Comparison of ENCODE assay signal across 8 mouse cellular contexts in the genomic region with DNA sequence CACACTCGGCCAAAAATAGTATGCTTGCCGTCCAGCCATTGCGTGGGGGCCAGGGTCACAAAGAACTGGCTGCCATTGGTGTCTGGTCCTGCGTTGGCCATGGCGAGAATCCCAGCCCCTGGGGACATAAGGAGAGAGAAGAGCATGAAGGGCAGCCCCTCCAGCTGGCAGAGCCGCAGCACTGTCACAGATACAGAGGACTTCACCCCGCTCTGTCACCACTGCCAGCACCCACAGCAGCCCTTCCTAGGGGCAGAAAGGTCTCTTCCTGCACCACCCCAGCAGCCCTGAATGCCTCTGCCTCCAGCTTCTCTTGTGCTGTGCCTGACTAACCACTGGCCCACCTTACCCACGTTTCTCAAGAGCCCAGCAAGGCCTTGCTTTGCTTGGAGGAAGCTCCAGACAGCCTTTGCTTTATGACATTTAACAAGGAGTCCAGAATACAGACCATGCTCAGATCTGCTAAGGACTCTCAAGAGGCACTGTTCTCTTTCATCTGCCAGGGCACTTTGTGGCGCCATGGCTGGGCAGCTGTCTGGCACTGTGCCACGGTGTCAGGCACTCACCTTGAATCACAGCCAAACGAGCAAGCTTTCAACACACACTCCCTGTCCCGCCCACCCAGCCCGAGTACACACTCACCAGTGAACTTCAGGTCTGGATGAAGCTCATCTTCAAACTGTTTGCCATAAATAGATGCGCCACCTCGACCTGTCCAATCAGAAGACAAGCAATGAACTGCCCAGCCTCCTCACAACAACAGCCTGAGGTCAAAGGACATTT. TPM values are rescaled to one million over a fixed set of nuclear protein-coding genes. Genes with fewer than 3 reads are reported as not detected.
A peak's percentile ranks its signal among the peaks of the same experiment; 100 is the strongest.
DNase-seq lines count a peak whose midpoint lies in the region; ATAC-seq lines count a peak whose summit lies in the region.

No protein-coding gene starts in this region.

- DNase-seq in adrenal gland, adult 8-10 months, result peak; percentile 88
- DNase-seq in left cerebral cortex, adult 18-20 months (ENCODE audit: low spot score in 2 of 2), result no peak
- no peak for DNase-seq in layer of hippocampus, postnatal 36 days

- no peak overlapping the region for H3K4me3 ChIP-seq in hindbrain, embryonic 15.5 days
- no peak overlapping the region for H3K4me3 ChIP-seq in hindbrain, embryonic 12.5 days
- no peak overlapping the region for H3K4me3 ChIP-seq in heart, embryonic 14.5 days (ENCODE audit: control insufficient read depth in 1 of 2, insufficient read depth in 1 of 2, low read depth in 1 of 2, low read length in 2 of 2)
- H3K4me3 ChIP-seq in liver, embryonic 16.5 days (ENCODE audit: low read depth, low read length), result no peak overlapping the region

- H3K4me1 ChIP-seq in hindbrain, embryonic 15.5 days (replicated peaks), result peaks cover 9% of the 10 kb centered on the region
- 0 out of 2 replicates have a peak, but pooled peaks cover 6% of the 10 kb centered on the region for H3K4me1 ChIP-seq in hindbrain, embryonic 12.5 days
- peaks cover 74 to 93% of the 10 kb centered on the region in 2 experiments for H3K4me1 ChIP-seq in heart, embryonic 14.5 days (ENCODE audit: control insufficient read depth in 2 of 2, insufficient read depth in 2 of 2, low read length in 2 of 2)
- H3K4me1 ChIP-seq in liver, embryonic 16.5 days (ENCODE audit: control insufficient read depth, low read depth, low read length), result peaks cover 5% of the 10 kb centered on the region

- 71% methylated on average over 15 of the region's 15 CpGs for WGBS in hindbrain, embryonic 15.5 days
- 87% methylated on average over 15 of the region's 15 CpGs for WGBS in hindbrain, embryonic 12.5 days
- 35% methylated on average over 15 of the region's 15 CpGs for WGBS in heart, embryonic 14.5 days
- 78% methylated on average over 15 of the region's 15 CpGs for WGBS in liver, embryonic 16.5 days (ENCODE audit: insufficient replicate concordance)

- no peak for ATAC-seq in hindbrain, embryonic 15.5 days (ENCODE audit: low FRiP score, low read depth)
- no peak for ATAC-seq in hindbrain, embryonic 12.5 days (ENCODE audit: low FRiP score)
- peak; percentile 42 for ATAC-seq in heart, embryonic 14.5 days (ENCODE audit: insufficient number of reproducible peaks, insufficient read depth, low FRiP score, low read depth)
- peak; percentile 78 for ATAC-seq in liver, embryonic 16.5 days (ENCODE audit: low read depth)
- ATAC-seq in activated CD4-positive, CD25-positive, alpha-beta regulatory T cell, adult 4 months, result no peak

- no peaks in the 10 kb centered on the region for H3K9me3 ChIP-seq in hindbrain, embryonic 15.5 days
- no peaks in the 10 kb centered on the region for H3K9me3 ChIP-seq in hindbrain, embryonic 12.5 days (replicated peaks)
- H3K9me3 ChIP-seq in heart, embryonic 14.5 days (ENCODE audit: control insufficient read depth, low read length), result no peaks in the 10 kb centered on the region
- no peaks in the 10 kb centered on the region for H3K9me3 ChIP-seq in liver, embryonic 16.5 days (replicated peaks; ENCODE audit: control insufficient read depth, low read length)

- peaks cover 6% of the 10 kb centered on the region; the same call in 1 of the 2 replicates for H3K36me3 ChIP-seq in hindbrain, embryonic 15.5 days
- H3K36me3 ChIP-seq in hindbrain, embryonic 12.5 days, result peaks cover 61% of the 10 kb centered on the region
- peaks cover 36% of the 10 kb centered on the region for H3K36me3 ChIP-seq in heart, embryonic 14.5 days (ENCODE audit: control insufficient read depth, insufficient read depth, low read length)
- H3K36me3 ChIP-seq in liver, embryonic 16.5 days (ENCODE audit: control insufficient read depth, insufficient read depth), result peaks cover 24% of the 10 kb centered on the region

- H3K27me3 ChIP-seq in hindbrain, embryonic 15.5 days, result no peaks in the 10 kb centered on the region
- H3K27me3 ChIP-seq in hindbrain, embryonic 12.5 days, result no peaks in the 10 kb centered on the region
- H3K27me3 ChIP-seq in heart, embryonic 14.5 days (ENCODE audit: control insufficient read depth, insufficient read depth, low read length), result no peaks in the 10 kb centered on the region
- H3K27me3 ChIP-seq in liver, embryonic 16.5 days (ENCODE audit: control insufficient read depth, insufficient read depth, low read depth, low read length), result no peaks in the 10 kb centered on the region

- peak overlapping the region; percentile 40; the same call in 1 of the 2 replicates for H3K27ac ChIP-seq in hindbrain, embryonic 15.5 days (replicated peaks)
- H3K27ac ChIP-seq in hindbrain, embryonic 12.5 days, result no peak overlapping the region
- peak overlapping the region; percentile 91 to 92 for H3K27ac ChIP-seq in heart, embryonic 14.5 days (replicated peaks in 1 of 2; ENCODE audit: control insufficient read depth in 1 of 2, insufficient read depth in 1 of 2, low read depth in 2 of 2, low read length in 2 of 2)
- H3K27ac ChIP-seq in liver, embryonic 16.5 days (ENCODE audit: low read length), result peak overlapping the region; percentile 59; the same call in 1 of the 2 replicates

- no peak overlapping the region for H3K9ac ChIP-seq in hindbrain, embryonic 15.5 days
- H3K9ac ChIP-seq in hindbrain, embryonic 12.5 days, result no peak overlapping the region
- peak overlapping the region; percentile 61; the same call in 1 of the 2 replicates for H3K9ac ChIP-seq in heart, embryonic 14.5 days (ENCODE audit: low read length)
- no peak overlapping the region for H3K9ac ChIP-seq in liver, embryonic 16.5 days (ENCODE audit: low read depth, low read length)

- H3K4me2 ChIP-seq in hindbrain, embryonic 15.5 days, result no peak overlapping the region
- no peak overlapping the region for H3K4me2 ChIP-seq in hindbrain, embryonic 12.5 days (replicated peaks)
- H3K4me2 ChIP-seq in heart, embryonic 14.5 days (ENCODE audit: low read length), result peak overlapping the region; percentile 26
- no peak overlapping the region for H3K4me2 ChIP-seq in liver, embryonic 16.5 days (ENCODE audit: low read depth, low read length)

RNA-seq across cellular contexts. Expression of a gene that starts 12.2 kb away (rescaled TPM):
- polyA plus RNA-seq in hindbrain, embryonic 15.5 days (2015; fragmentation: Nextera tagmentation; extraction: Ambion mirVana), result 105 and 108 TPM in 2 replicates
- polyA plus RNA-seq in hindbrain, embryonic 12.5 days (2016; fragmentation: Nextera tagmentation; extraction: Ambion mirVana), result 102 and 105 TPM in 2 replicates
- total RNA-seq in adrenal gland, adult 8-10 months (2022), result 10 to 100 TPM; 24.3 to 27.2 (median 25.8) TPM
- 98.2 and 106 TPM in 2 replicates for polyA plus RNA-seq in heart, embryonic 14.5 days (2014; fragmentation: Nextera tagmentation; extraction: Ambion mirVana)
- polyA plus RNA-seq in liver, embryonic 16.5 days (2015; fragmentation: Nextera tagmentation; extraction: Ambion mirVana), result 70.1 and 76.8 TPM in 2 replicates
- polyA plus RNA-seq in activated CD4-positive, CD25-positive, alpha-beta regulatory T cell, adult 4 months (2017; shearing (Covaris generic)), result 10 to 100 TPM; 53.8 to 82.0 TPM
- 10 to 100 TPM; 17.9 to 19.3 TPM for total RNA-seq in left cerebral cortex, adult 18-20 months (2021)
- total RNA-seq in layer of hippocampus, postnatal 36 days (2021), result 10 to 100 TPM; 17.6 to 17.9 TPM

RNA-seq across cellular contexts. Expression of a gene that starts 13.8 kb away (rescaled TPM):
- 41.1 and 42.6 TPM in 2 replicates for polyA plus RNA-seq in hindbrain, embryonic 15.5 days (2015; fragmentation: Nextera tagmentation; extraction: Ambion mirVana)
- polyA plus RNA-seq in hindbrain, embryonic 12.5 days (2016; fragmentation: Nextera tagmentation; extraction: Ambion mirVana), result 6.0 and 6.1 TPM in 2 replicates
- under 1 TPM; 0.22 to 0.52 (median 0.37) TPM for total RNA-seq in adrenal gland, adult 8-10 months (2022)
- polyA plus RNA-seq in heart, embryonic 14.5 days (2014; fragmentation: Nextera tagmentation; extraction: Ambion mirVana), result 21.4 and 28.8 TPM in 2 replicates
- polyA plus RNA-seq in liver, embryonic 16.5 days (2015; fragmentation: Nextera tagmentation; extraction: Ambion mirVana), result 0.09 and 0.24 TPM in 2 replicates
- 1 to 10 TPM; 1.5 to 1.6 TPM for polyA plus RNA-seq in activated CD4-positive, CD25-positive, alpha-beta regulatory T cell, adult 4 months (2017; shearing (Covaris generic))
- 100 to 1,000 TPM; 161 to 173 TPM for total RNA-seq in left cerebral cortex, adult 18-20 months (2021)
- 10 to 100 TPM; 30.4 to 31.7 TPM for total RNA-seq in layer of hippocampus, postnatal 36 days (2021)

RNA-seq across cellular contexts. Expression of a gene that starts 16.8 kb away (rescaled TPM):
- 112 and 121 TPM in 2 replicates for polyA plus RNA-seq in hindbrain, embryonic 15.5 days (2015; fragmentation: Nextera tagmentation; extraction: Ambion mirVana)
- 72.5 and 76.9 TPM in 2 replicates for polyA plus RNA-seq in hindbrain, embryonic 12.5 days (2016; fragmentation: Nextera tagmentation; extraction: Ambion mirVana)
- 100 to 1,000 TPM in 3 of 4 experiments, 10 to 100 TPM in 1; 96.9 to 138 (median 122) TPM for total RNA-seq in adrenal gland, adult 8-10 months (2022)
- 106 and 112 TPM in 2 replicates for polyA plus RNA-seq in heart, embryonic 14.5 days (2014; fragmentation: Nextera tagmentation; extraction: Ambion mirVana)
- polyA plus RNA-seq in liver, embryonic 16.5 days (2015; fragmentation: Nextera tagmentation; extraction: Ambion mirVana), result 82.1 and 90.5 TPM in 2 replicates
- polyA plus RNA-seq in activated CD4-positive, CD25-positive, alpha-beta regulatory T cell, adult 4 months (2017; shearing (Covaris generic)), result 100 to 1,000 TPM; 125 to 132 TPM
- total RNA-seq in left cerebral cortex, adult 18-20 months (2021), result 100 to 1,000 TPM in 1 of 2 experiments, 10 to 100 TPM in 1; 95.0 to 100 TPM
- 10 to 100 TPM; 77.6 to 80.4 TPM for total RNA-seq in layer of hippocampus, postnatal 36 days (2021)

Comparison
In these comparisons a context has a peak if more than half of its experiments do, and no peak if none do; other contexts are left out.
1. ATAC-seq: peak in heart, embryonic 14.5 days (single experiment) and liver, embryonic 16.5 days (single experiment); none in hindbrain, embryonic 15.5 days (single experiment), hindbrain, embryonic 12.5 days (single experiment) and activated CD4-positive, CD25-positive, alpha-beta regulatory T cell, adult 4 months (single experiment).